Mouse (Mus musculus): ENCODE measurements around the gene Psmb3.

Psmb3 gene

DNA sequence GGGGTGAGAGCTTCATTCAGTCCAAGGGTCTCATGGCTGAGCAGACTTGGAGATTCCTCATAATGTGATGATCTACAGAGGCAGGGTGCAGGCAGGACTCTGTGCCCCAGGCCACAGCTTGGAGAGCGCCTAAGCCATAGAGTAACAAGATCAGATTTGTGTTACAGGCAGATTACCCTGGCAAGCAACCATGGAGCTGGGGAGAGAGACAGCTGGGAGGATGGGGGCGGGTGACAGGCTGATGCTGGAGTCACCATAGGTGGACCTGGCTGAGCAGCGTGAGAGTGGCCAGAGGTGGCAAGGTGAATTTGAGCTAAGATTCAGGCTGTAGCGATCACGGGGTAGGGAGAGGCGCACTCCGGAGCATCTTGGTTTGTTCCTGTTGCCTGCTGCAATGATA lies 35.0 kb upstream of the Psmb3 start:
- no peak for DNase-seq (ENCODE audit: low spot score)

DNA sequence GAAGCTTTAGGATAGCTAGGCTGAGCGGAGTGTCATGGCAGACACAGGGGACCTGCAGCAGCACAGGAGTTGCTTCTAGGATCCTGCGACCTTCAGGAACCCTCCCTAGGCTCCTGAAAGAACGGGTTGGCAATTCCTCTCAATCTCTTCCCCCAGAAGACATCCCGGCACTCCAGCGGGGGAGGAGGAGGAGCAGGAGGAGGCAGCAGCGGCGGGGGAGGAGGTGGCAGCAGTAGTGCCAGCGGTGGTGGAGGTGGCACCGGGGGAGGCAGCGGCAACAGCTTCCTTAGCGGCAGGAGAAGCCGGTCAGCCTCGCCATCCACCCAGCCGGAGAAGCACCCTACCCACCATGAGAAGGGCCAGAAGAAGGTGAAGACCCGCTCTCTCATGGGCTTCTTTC lies 33.9 kb upstream of the Psmb3 start:
- DNase-seq (ENCODE audit: low spot score): no peak

DNA sequence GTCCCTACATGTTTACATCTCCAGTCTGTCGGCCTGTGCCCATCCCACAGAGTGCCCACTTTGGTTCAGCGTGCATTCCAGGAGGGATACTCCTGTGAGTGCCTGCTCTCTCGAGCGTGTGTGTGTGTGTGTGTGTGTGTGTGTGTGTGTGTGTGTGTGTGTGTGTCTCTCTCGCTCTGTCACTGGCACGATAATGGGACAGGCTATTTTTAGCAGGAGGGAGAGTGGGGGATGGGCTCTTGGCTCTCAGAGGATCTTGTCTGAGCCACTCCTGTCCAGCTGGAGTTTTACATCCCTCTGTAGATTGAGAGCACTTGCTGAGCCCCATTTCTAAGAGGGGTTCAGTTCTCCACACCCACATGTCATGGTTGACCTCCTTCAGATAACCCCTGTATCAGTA lies 33.4 kb upstream of the Psmb3 start:
- peak; percentile 73 for DNase-seq (ENCODE audit: low spot score)

- no peak for DNase-seq (ENCODE audit: low spot score)
Measured at GRCm38 (mm10) chr11:97670234-97671176, 32.7 kb upstream of the Psmb3 start.

GRCm38 (mm10) chr11:97671177-97671527 lies 32.0 kb upstream of the Psmb3 start:
- DNase-seq (ENCODE audit: low spot score): no peak

DNA sequence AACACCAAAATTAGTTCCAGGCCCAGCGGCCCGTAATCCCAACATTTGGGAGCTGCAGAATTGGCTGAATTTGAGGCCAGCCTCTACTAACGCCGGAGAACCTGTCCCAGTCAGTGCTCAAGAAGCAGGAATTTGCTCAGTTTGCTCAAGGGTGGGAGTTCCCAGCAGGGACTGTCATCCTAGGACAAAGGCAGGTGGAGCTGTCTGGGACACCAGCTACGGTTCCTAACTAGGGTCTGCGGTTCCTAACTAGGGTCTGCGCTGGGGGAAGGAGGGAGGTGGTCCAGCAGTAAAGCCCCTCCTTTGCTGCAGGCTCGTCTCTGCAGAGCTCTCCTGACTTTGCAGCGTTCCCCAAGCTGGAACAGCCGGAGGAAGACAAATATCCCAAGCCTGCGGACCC lies 30.1 kb upstream of the Psmb3 start:
- no peak for DNase-seq (ENCODE audit: low spot score)

- no peak for DNase-seq (ENCODE audit: low spot score)
Measured at GRCm38 (mm10) chr11:97676050-97676754, 27.0 kb upstream of the Psmb3 start.

- no peak for DNase-seq (ENCODE audit: low spot score)
Measured at GRCm38 (mm10) chr11:97677381-97677780, 25.8 kb upstream of the Psmb3 start.

- no peak for DNase-seq (ENCODE audit: low spot score)
Measured at GRCm38 (mm10) chr11:97677842-97678241, 25.4 kb upstream of the Psmb3 start.

DNA sequence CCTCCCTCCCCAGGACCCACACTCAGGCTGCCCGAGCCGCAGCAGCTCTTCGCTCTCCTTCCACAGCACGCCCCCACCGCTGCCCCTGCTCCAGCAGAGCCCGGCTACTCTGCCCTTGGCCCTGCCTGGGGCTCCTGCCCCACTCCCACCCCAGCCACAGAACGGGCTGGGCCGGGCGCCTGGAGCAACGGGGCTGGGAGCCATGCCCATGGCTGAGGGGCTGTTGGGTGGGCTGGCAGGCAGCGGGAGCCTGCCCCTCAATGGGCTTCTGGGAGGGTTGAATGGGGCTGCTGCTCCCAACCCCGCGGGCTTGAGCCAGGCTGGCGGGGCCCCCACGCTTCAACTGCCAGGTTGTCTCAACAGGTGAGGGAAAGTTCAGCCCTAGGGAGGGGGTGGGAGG lies 24.9 kb upstream of the Psmb3 start:
- no peak for DNase-seq (ENCODE audit: low spot score)

- DNase-seq (ENCODE audit: low spot score): no peak
Measured at GRCm38 (mm10) chr11:97680430-97680829, 22.8 kb upstream of the Psmb3 start.

GRCm38 (mm10) chr11:97682504-97683055 lies 20.6 kb upstream of the Psmb3 start:
- no peak for DNase-seq (ENCODE audit: low spot score)

DNA sequence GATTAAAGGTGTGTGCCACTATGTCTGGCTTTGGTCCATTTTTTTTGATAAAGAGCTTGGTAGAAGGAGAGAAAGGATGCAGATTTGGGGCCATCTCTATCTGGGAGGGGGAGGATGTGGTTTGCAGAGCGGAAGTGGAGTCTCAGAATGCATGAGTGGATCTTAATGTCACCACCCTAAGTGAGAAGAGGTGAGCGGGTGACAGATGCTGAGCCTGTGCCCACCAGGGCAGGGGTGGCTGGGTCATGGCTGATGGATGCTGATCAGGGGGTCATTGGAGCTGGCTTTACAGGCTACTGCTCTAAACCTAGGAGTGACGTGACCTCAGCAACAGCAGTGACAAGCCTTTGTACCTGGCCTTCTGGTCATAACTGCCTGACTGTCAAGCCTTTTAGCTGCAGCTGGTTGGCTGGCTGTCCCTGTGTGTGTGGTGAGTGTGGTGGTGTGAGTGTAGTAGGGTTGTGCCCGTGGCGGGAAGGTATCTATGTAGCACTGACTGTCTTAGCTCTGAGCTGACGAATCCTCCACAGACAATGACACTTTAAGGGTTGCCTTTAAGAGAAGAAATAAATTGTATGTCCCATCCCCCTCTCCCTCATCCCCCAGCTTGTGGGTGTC lies 19.0 kb upstream of the Psmb3 start:
- no peak for DNase-seq (ENCODE audit: low spot score)

GRCm38 (mm10) chr11:97684766-97685165 lies 18.4 kb upstream of the Psmb3 start:
- no peak for DNase-seq (ENCODE audit: low spot score)

DNA sequence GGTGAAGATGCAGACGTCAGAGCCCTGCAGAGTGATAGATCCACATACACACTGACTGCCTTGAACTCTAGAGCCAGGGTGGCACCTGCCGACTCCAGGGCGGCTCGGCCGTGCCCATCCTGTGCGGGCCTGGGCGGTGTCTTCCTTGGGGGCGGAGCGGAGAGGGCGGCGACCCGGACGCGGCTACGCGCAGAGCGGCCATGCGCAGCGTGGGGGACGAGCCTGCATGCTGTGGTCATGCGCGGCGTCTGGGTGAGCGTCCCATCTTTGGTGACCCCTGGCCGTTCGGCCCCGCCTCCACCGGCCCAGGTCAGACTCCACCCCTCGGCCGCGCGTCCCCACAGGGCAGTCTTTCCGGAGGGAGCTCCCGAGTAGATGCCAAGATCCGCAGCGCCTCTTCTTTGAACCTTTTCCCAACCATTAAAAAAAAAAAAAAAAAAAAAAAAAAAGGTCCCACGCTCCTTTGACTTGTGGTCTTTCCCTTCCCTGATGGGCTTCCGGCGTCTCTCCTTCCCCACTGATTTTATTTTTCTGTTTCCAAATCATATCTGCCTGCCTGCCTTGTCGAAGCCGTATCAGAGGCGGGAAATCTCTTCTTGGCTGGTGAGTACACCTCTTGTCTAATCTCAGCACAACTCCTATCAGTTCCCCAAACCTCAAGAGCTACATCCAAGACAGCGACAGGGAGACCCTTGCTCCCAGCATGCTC lies 17.4 kb upstream of the Psmb3 start, which contains the start of gene Cisd3:
Gene Cisd3 (plus strand): TSS at position 214 of the 709 bp plus-strand sequence.
- peak; percentile 44 for DNase-seq (ENCODE audit: low spot score)

- no peak for DNase-seq (ENCODE audit: low spot score)
Measured at GRCm38 (mm10) chr11:97686322-97686908, 16.8 kb upstream of the Psmb3 start.

- DNase-seq (ENCODE audit: low spot score): peak; percentile 34
Measured at GRCm38 (mm10) chr11:97687061-97687460, 16.1 kb upstream of the Psmb3 start.

DNA sequence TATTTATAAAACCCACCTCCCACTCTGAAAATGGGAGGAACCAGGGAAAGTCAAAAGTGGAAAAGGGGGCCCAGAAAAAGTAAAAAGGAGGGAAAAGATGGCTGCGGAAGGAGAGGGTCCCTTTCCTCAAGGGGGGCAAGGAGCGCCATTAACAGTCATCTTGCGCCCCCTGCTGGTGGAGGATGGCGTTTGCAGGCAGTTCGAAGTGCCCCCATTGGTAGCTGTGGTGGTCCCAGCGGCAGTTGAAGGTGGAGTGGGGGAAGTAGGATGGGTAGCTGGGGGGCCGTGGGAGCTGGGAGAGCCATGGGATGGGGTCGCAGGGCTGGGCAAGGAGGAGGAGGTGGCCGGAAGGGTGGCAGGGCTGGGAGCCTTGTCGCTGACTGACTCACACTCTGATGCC lies 13.3 kb upstream of the Psmb3 start:
- no peak for DNase-seq (ENCODE audit: low spot score)

- DNase-seq (ENCODE audit: low spot score): no peak
Measured at GRCm38 (mm10) chr11:97694435-97694834, 8.8 kb upstream of the Psmb3 start.

- DNase-seq (ENCODE audit: low spot score): peak; percentile 82
Measured at GRCm38 (mm10) chr11:97694921-97695711, 8.1 kb upstream of the Psmb3 start.

Data from adipocyte (in vitro differentiated cells).